Mouse (Mus musculus) gastrocnemius, postnatal 10 days (tissue): Measurements from ENCODE around the gene Smc4. TPM values are rescaled to one million over a fixed set of nuclear protein-coding genes. Genes with fewer than 3 reads are reported as not detected.
A peak's percentile ranks its signal among the peaks of the same experiment; 100 is the strongest.

Experiments
- DNase-seq: peaks from one replicate; pipeline ENCODE4 v3.0.0; 2021; ENCODE audit warnings: mixed read lengths
- long read RNA-seq, 2 experiments: library from polyadenylated mRNA; stranded (forward); transcript quantifications; one replicate each; pipeline ENCODE4 v2.0.0; 2021
- total RNA-seq, 2 experiments: library from RNA; stranded (reverse); gene quantifications; 2 replicates each; pipeline ENCODE4 v1.2.3; 2021

Gene Smc4
- total RNA-seq: 10 to 100 TPM; 24.1 to 33.2 TPM
- long read RNA-seq, experiment 1, full-length matches to known transcripts: 18 of 21 reads
- long read RNA-seq, experiment 1, partial matches to known transcripts: 1 of 21 reads
- long read RNA-seq, experiment 1, other reads (novel, unspliced or antisense): 2 of 21 reads
- long read RNA-seq, experiment 2, full-length matches to known transcripts: 10 of 15 reads
- long read RNA-seq, experiment 2, partial matches to known transcripts: 3 of 15 reads
- long read RNA-seq, experiment 2, other reads (novel, unspliced or antisense): 2 of 15 reads

GRCm38 (mm10) chr3:69004437-69005337, at the start of gene Smc4, which contains the start of gene Ift80:
Smc4 (plus strand) TSS chr3:69004738.
Ift80 (minus strand) TSS chr3:69004570.
- peak; percentile 94 for DNase-seq

DNA sequence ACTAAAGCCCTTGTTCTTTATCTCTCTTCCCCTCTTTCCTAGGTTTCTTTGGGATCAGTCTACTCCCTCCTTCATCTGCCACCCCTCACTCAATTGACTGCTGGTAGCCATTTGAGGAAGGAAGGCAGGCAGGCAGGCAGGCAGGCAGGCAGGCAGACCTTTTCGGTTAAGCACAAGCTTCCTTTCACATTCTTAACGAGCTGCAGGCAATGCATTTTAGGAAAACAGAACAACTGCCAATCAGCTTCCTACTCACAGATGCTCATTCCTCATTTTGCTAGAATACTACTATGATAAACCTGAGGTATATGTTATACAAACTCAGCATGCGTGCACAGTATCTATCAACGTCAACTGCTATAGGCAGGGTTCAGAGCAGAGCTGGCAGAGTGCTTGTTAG, 48.1 kb upstream of the Smc4 start:
- no peak for DNase-seq

- no peak for DNase-seq
Measured at GRCm38 (mm10) chr3:68957413-68957812, 47.1 kb upstream of the Smc4 start.

DNA sequence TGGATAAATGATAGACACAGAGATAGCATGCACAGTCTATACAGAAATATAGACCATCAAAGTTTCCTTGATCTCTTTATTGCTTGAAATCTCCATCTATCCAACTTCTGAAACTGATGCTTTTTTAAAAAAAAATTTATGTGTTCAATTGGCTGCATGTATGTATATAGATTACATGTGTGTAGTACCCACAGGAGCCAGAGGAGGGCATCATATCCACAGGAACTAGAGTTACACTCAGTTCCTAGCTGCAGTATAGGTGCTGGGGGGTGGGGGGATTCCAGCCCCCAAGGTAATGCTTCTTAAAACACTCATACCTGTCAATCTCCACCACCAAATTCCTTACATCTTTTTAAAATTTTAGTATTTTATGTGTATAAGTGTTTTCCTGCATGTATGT, 39.9 kb upstream of the Smc4 start:
- no peak for DNase-seq

- DNase-seq: no peak
Measured at GRCm38 (mm10) chr3:68966527-68967285, 37.8 kb upstream of the Smc4 start.

DNA sequence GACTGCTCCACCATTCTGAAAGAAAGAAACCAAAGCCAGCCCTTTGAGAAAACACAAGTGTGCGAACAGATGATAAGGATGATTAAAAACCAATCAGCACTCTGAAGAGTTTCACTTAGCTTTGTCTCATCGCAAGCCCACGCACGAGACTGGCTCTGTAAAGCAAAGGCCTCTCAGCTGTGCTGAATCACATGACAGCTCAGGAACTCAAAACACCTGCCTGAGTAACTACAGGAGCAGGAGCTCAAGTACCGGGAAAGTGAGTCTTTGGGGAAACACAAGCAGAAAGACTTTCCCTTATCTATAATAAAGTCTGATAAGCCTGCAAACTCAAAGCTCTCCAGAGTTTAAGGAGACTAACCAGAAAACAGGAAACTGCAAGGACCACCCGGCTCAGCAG, 37.1 kb upstream of the Smc4 start:
- no peak for DNase-seq

DNA sequence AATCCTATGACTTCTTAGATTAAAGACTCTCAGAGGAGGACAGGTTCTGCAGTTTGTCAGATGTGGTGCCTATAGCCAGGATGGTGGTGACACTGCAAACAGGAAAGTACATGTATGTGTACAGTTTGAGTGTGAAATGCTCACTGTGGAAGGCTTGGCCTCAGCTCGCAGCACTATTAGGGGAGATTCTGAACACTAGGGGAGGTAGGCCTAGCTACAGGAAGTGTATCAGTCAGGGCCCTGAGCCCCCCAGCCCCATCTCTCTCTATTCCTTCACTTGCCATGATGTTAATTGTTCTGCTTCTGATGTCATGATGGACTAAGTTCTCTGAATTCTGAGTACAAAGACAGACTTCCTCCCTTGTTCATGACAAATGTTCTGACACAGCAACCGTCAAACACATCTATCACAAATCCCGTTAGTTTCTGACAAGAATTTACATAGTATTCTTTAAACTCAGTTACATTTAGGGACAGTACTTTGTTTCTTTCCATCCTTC, 35.4 kb upstream of the Smc4 start:
- no peak for DNase-seq

DNA sequence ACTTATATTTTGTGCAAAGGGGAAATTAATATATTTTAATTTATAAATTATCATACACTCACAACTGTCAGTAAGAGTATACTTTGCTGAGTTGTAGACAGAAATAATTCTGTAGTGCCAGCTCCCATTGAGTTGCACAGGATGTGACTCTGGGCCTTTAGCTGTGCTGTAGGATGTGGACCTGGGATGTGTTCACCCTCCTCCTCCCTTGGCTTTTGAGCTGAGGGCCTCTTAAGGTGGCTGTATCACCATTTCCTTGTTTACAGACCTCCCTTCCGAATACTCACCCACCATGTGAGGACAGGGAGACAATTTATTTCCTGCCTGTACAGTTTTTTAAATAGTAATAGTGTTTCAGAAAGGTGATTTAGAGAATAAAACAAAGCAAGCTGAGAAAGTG, 31.0 kb upstream of the Smc4 start:
- DNase-seq: no peak

- DNase-seq: no peak
Measured at GRCm38 (mm10) chr3:68974639-68975532, 29.7 kb upstream of the Smc4 start.

- DNase-seq: no peak
Measured at GRCm38 (mm10) chr3:68975533-68976490, 28.7 kb upstream of the Smc4 start.

DNA sequence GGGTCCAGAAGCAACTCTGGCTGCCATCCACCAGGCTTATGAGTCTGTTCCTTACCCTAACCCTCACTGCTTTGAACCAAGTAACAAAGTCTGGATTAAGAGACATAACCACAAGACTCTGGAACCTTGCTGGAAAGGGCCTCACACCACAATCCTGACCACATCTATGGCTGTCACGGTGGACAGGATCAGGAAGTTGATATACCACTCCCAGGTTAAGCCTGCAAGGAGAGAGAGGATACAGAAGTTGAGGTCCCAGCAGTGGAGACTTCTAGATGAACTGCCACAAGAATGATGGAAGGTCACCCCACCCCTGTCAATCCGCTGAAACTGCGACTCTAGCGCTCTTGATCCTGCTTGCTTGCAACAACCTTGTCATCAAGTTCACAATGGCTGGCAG, 26.8 kb upstream of the Smc4 start:
- no peak for DNase-seq

DNA sequence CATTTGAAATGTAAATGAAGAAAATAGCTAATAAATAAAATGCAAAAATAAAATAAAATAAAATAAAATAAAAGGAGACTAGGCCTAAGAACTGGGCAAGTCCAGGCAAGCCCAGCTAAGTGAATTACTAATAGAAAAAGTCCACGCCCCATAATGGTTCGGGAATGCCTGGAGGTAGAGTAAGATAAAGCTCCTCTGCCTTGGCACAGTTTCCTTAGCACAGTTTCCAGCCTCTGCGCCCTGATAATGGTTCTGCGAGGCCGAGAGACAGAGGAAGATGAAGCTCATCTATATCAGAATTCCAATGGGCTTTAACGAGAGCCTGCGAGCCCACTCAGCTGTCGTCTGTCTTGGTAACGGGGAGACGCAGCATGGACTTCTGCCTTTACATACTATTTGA, 25.4 kb upstream of the Smc4 start:
- DNase-seq: no peak

GRCm38 (mm10) chr3:68980898-68981297, 23.6 kb upstream of the Smc4 start:
- DNase-seq: no peak

DNA sequence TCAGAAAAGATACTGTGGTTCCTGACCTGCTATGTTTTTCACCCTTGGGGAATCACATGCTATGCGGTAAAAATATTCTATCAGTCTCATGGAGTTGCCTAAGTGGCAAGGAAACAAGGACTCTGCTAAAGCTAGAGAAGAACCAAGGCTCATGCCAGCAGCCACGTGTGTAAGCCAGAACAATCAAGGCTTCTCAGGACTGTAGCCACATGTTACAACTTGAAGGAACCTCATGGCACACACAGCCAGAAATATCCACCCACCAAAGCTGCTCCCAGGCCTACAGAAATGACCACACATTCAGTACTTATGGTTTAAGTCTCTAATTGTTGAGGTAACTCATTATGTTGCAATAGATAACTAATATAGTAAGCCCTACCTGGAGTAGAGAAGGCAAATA, 18.0 kb upstream of the Smc4 start:
- DNase-seq: no peak

DNA sequence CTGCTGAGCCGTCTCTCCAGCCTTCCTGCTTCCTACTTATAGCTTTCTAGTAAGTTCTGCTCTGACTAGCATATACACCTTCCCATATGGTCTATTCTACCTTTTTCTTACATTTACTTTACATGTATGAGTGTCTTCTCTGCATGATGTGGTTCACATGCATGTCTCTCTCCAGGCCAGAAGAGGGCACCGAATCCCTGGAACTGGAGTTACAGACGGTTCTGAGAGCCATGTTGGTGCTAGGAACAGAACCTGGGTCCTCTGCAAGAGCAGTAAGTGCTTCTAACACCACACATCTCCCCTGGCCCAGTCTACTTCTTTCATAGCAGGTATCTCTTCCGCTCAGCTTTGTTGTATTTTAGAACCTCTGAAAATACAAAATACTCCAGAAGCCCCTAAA, 1.8 kb upstream of the Smc4 start:
- DNase-seq: no peak

DNA sequence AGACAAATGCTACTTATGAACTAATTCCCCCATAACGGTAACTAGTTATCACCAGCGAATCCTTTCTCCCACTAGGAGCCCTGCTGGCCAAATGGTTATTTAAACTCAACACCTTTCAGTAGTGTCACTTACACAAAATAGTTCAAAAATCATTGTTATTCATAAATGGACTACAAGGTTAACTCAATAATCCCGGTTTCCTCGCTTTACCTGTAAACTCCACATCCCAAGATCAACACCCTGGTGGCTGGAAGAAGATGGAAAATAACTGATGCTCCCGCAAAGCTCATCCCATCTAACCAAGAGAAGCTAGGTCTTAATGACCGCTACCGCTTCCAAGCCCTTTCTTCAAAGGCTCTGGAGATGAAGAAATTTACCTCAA, 492 bp upstream of the Smc4 start:
- no peak for DNase-seq

DNA sequence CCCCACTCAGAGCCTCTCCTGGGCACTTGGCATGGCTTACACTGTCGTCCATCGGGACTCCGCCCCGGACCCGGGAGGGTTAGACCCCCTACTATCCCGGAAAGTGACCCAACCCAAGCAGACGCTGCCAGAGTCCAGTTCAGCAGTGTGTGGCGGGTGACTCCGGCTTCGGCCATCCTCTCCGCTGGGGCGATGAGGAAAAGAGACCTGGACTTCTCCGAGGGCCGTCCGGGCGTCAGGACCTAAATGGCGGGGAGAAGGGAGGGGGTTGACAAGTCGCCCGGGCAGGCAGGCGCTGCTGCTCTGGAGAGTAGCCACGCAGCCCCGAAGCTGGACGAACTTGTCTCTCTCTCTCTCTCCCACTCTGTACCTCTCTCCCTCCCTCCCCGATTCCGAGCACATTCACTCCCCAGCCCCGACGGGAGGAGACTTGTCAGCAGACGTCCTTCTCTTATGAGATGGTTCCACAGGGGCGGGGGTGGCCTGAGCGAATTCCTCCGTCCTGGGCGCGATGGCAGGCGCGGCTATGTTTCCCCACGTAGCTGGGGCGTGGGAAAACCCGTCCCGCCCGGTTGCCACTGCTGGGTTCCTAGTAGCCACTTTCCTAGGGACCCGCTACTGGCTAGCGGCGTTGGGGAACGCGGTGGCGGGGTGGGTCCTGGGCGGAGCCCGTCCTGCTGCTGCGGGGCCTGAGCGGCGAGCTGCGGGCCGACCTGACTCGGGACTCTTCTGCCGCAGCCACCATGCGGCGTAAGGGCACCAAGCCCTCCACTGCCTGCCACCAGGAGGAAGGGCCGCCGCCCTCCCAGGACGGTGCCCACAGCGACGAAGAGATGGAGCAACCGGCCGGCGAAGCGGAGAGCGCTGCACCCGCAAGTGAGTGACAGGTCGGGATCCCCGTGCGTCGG, 1.1 kb downstream of the Smc4 start:
- peak; percentile 57 for DNase-seq

GRCm38 (mm10) chr3:69006246-69006760, 1.8 kb downstream of the Smc4 start:
- no peak for DNase-seq

DNA sequence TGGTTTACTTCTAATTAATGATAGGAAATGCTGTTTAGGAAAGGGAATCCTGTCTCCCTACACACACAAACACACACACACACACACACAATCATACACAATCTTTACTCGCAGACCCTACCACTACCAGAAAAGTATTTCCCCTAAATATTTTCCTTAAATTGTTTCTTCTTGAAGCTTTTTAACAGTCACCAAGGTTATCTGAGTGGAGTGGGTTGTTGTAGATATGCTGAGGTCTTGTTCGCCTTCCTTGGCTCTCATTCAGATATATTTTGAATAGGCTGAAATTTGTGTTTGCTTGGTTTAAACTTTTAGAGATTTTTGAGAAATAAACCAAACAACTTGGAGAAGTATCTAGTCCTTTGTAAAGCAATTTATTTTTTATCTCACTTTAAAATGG, 4.3 kb downstream of the Smc4 start:
- DNase-seq: no peak
